Mouse (Mus musculus) MN1 (cell line): Measurements from ENCODE around the gene Nfkbiz.

Experiments
- DNase-seq: peaks from one replicate; pipeline ENCODE4 v3.0.0-alpha.2; 2016; ENCODE audit warnings: low spot score

Gene Nfkbiz

DNA sequence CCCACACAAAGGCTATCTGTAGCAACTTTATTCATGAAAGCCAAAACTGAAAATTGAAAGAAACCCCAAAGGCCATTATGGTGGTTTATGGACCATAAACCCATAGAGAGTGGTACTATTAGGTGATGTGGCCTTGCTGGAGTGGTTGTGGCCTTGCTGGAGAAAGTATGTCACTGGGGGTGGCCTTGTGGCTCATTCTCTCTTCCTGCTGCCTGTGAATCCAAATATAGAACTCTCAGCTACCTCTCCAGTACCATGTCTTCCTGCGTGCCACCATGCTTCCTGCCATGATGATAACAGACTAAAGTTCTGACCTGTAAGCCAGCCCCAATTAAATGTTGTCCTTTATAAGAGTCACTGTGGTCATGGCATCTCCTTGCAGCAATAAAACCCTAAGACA lies 33.9 kb downstream of the Nfkbiz start:
- no peak for DNase-seq

GRCm38 (mm10) chr16:55801629-55802028 lies 37.1 kb downstream of the Nfkbiz start:
- no peak for DNase-seq

- DNase-seq = no peak
Measured at GRCm38 (mm10) chr16:55798845-55799244, 39.9 kb downstream of the Nfkbiz start.

GRCm38 (mm10) chr16:55790326-55790725 lies 48.4 kb downstream of the Nfkbiz start:
- no peak for DNase-seq

- DNase-seq = no peak
Measured at GRCm38 (mm10) chr16:55789291-55789690, 49.4 kb downstream of the Nfkbiz start.

- DNase-seq = no peak
Measured at GRCm38 (mm10) chr16:55788671-55789070, 50.0 kb downstream of the Nfkbiz start.

GRCm38 (mm10) chr16:55787385-55788072 lies 51.2 kb downstream of the Nfkbiz start:
- DNase-seq = no peak

DNA sequence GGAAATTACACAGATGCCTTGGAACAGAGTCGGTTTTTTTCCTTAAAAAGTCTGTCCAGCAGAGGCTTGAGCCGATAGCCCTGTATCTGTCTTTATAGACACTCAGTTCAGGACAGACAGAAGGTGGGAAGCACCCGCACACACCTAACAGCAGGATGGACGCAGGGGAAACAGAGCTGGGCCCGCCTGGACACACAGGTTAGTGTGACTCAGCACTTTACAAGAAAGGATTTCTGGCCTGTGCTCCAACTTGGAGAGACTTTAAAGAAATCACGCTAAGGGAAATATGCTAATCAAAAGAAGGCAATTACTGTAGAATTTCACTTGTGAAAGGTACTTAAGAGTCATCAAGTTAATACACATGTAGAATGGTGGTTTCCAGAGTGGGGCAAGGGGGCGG lies 54.3 kb downstream of the Nfkbiz start:
- no peak for DNase-seq

- DNase-seq = no peak
Measured at GRCm38 (mm10) chr16:55783923-55784322, 54.8 kb downstream of the Nfkbiz start.

DNA sequence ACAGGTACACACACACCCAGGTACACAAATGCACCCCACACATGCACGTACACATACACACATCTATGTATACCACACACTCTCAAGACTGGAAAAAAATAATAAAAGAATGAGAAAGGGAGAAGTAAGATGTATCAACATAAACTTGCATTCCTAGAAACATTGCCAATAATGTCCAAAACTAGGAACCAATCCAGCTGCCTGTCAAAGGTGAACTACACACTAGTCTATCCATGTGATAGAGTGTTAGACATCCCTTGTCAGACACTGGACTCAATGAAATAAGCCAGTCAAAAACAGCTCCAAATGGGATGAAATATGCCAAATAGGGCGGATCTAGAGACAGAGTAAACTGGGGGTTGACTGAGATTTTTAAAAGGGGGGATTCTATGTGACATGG lies 55.8 kb downstream of the Nfkbiz start:
- DNase-seq = no peak

DNA sequence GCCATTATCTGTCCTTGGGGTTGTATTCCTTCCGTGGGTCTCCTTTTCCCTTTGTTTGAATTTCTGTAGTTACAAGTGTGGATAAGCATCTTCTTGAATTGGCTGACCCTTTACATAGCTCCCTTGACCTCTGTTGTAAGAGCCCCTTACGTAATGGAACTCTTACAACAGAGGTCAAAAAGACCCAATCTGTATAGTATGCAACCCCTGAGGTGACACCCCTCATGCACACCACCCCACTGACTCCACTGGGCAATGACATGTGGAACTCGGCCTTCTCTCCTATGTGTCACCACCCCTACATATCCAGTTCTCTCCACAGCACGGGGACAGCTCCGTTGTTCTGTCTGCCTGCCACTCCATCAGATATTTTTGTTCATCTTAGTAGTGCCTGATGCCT lies 56.9 kb downstream of the Nfkbiz start:
- no peak for DNase-seq

DNA sequence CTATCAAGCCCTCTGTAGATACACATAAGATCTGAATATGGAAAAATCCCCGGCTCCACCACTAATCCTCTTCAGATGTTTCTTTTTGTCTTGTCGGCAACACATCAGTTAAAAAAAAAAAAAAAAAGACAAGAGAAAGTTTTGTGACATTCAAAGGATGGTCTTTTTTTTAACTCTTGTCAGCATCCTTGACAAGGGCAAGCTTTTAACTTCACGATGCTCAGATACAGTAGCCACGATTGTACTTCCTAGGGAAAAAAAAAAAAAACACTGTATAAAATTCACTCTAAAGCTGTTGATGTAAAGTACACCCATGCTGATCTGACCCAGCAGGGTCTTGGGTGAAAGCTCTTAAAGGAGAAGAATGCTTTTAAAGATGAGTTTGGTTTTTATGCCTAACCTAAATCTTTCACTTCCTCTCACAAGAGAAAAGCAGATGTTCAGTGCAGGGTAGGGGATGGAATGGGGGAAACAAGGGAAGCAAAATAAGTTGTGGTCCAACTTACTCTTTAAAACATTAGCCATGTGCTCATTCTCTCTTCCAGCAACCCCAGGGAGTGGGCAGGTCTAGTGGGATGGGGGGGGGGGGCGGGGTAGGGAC lies 57.6 kb downstream of the Nfkbiz start:
- DNase-seq = no peak

DNA sequence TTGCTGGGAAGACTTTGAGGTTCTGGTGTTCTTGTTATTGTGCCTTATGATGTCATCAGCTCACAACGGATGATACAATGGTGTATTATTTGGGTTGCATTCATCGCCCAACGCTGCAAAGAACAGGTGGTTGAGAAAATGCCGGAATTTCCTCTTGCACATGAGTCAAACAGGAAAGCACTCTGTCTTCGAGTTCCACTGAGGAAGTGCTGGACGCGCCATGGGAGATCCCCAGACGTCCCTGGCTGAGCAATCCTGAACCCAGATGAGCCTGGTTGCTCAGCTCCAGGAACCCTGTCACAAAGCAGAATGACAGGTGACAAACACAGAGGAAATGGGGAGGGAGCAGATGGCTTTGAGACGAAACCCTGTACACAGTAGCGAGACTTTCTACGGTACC lies 62.4 kb downstream of the Nfkbiz start:
- no peak for DNase-seq

DNA sequence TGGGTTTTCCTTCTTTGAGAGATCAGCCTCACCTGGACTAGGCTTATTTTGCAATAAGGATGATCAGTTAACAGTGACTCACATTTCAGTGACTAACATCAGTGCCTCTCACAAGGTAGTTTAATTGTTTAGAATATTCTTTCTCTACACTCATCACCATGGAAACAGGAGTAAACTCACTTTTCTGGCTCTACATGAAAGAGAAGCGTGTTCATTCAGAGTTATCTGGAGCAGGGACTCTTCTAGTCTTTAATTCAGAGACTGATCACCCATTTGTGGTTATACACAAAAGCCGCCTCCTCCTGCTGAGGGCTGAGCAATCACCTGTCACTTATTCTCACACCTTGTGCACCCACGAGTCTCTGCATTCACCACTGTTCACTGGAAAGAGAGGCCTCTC lies 68.5 kb downstream of the Nfkbiz start:
- no peak for DNase-seq
